Mouse (Mus musculus): ENCODE measurements around the gene Tpbg. TPM values are rescaled to one million over a fixed set of nuclear protein-coding genes. Genes with fewer than 3 reads are reported as not detected.
A peak's percentile ranks its signal among the peaks of the same experiment; 100 is the strongest.

Tpbg gene
- polyA plus RNA-seq, 1 experiment from 2014 or later = 4.4 TPM

DNA sequence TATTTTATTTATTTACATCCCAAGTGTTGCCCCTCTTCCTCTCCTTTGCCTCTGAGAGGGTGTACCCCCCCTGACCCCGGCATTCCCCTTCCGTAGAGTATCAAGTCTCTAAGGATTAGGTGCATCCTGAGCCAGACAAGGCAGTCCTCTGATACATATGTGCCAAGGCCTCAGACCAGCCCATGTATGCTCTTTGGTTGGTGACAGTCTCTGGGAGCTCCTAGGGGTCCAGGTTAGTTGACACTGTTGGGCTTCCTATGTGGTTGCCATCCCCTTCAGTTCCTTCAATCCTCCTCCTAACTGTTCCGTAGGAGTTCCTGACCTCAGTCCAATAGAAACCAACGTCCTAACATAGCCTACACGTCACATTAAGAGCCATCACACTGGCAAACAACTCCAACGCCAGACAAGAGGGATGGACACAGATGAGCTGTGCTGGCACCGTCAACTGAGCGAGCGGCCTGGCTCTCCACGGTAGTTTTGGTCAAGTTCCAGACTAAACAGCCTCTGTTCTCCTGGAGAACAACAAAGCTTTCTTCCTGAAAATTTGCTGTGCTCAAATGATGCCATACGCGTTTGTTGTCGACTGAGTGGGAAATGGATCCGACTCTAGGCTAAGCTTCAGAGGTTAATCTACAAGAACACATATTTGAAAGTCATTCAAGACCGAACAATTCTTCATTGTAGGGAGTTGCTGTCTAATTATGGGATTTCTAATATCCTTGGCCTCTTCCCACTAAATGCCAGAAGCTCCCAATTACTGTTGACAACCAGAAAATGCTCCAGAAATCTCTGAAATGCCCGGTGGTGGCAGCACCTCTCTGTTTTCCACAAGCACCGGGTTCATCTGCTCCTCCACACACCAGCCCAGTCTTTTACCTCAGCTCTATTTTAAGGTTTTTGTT, 6.4 kb upstream of the Tpbg start:
- WGBS = 76% methylated on average over 17 of the region's 17 CpGs
- no peak overlapping the region for H3K4me3 ChIP-seq (ENCODE audit: low read depth, low read length)
- DNase-seq (ENCODE audit: low spot score) = no peak
- no peaks in the 10 kb centered on the region for H3K36me3 ChIP-seq (ENCODE audit: insufficient read depth, low read length)
- TF ChIP-seq EP300 (IDR thresholded peaks at IDR 0.05) = no peak
- TF ChIP-seq CTCF (IDR thresholded peaks at IDR 0.05) = no peak
- H3K4me2 ChIP-seq (replicated peaks; ENCODE audit: low read depth, low read length) = no peak overlapping the region
- H3K27me3 ChIP-seq (replicated peaks; ENCODE audit: insufficient read depth, low read length) = no peaks in the 10 kb centered on the region
- H3K27ac ChIP-seq (ENCODE audit: low read length) = no peak overlapping the region
- no peak overlapping the region for H3K9ac ChIP-seq (replicated peaks; ENCODE audit: low read depth)
- no peaks in the 10 kb centered on the region for H3K4me1 ChIP-seq (ENCODE audit: insufficient read depth, low read depth, low read length)
- no peak for ATAC-seq
- no peaks in the 10 kb centered on the region for H3K9me3 ChIP-seq (ENCODE audit: low read length)

DNA sequence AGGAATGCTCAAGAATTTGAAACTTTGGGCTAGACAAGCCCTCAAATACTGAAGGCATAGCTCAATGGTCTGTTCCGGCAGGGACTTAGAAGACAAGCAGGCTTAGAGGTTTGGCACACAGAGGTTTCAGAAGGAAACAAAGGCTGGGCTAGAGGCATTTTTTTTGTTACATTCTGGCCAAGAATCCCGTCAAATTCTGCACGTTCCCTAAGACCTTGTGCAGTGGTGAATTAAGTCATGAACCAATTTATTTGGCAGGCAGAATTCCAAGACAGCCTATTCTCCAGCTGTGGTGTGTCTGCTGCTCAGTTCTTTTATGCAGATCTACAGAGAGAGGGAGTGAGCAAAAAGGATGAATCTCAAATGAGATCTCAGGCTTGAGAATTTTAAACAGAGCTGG, 2.6 kb upstream of the Tpbg start:
- Histone ChIP-seq H3K9ac (replicated peaks; ENCODE audit: low read depth) (no peak overlapping the region), H3K4me1 (ENCODE audit: insufficient read depth, low read depth, low read length) (no peaks in the 10 kb centered on the region), H3K27ac (ENCODE audit: low read length) (no peak overlapping the region), H3K36me3 (ENCODE audit: insufficient read depth, low read length) (no peaks in the 10 kb centered on the region), H3K9me3 (ENCODE audit: low read length) (no peaks in the 10 kb centered on the region), H3K27me3 (replicated peaks; ENCODE audit: insufficient read depth, low read length) (no peaks in the 10 kb centered on the region), H3K4me3 (ENCODE audit: low read depth, low read length) (no peak overlapping the region), H3K4me2 (replicated peaks; ENCODE audit: low read depth, low read length) (no peak overlapping the region)
- no peak for ATAC-seq
- no peak for DNase-seq (ENCODE audit: low spot score)
- WGBS = 52% methylated on average over 3 of the region's 3 CpGs
- no peak for TF ChIP-seq CTCF (IDR thresholded peaks at IDR 0.05)
- TF ChIP-seq EP300 (IDR thresholded peaks at IDR 0.05) = no peak

DNA sequence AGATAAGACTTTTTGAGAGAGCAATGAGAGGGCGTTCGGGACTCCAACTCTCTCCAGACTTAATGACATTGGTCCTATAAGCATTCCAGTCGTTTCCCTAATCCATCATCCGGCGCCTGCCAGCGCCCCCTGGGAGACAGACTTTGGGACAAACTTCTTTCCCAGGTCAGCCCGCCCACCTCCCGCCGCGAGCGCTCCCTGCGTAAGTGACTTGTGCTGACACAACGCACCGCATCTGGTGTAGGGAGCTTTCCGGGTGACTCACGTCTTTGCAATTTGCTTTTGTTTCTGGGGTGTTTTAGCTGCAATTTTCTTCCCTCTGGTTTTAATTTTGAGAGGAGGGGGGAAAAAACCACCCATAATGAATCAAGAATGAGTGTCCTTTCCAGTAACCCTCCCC, 289 bp upstream of the Tpbg start:
- WGBS = under 1% methylated on average over 16 of the region's 16 CpGs
- H3K27me3 ChIP-seq (replicated peaks; ENCODE audit: insufficient read depth, low read length) = no peaks in the 10 kb centered on the region
- no peak overlapping the region for H3K27ac ChIP-seq (ENCODE audit: low read length)
- no peaks in the 10 kb centered on the region for H3K9me3 ChIP-seq (ENCODE audit: low read length)
- H3K36me3 ChIP-seq (ENCODE audit: insufficient read depth, low read length) = no peaks in the 10 kb centered on the region
- peak overlapping the region; percentile 62 for H3K4me3 ChIP-seq (ENCODE audit: low read depth, low read length)
- H3K9ac ChIP-seq (replicated peaks; ENCODE audit: low read depth) = peak overlapping the region; percentile 44; the same call in 1 of the 2 replicates
- peak; percentile 39 for TF ChIP-seq CTCF (IDR thresholded peaks at IDR 0.05)
- TF ChIP-seq EP300 (IDR thresholded peaks at IDR 0.05) = no peak
- H3K4me2 ChIP-seq (replicated peaks; ENCODE audit: low read depth, low read length) = peak overlapping the region; percentile 99
- DNase-seq (ENCODE audit: low spot score) (peak; percentile 74), ATAC-seq (peak; percentile 58)
- H3K4me1 ChIP-seq (ENCODE audit: insufficient read depth, low read depth, low read length) = no peaks in the 10 kb centered on the region

DNA sequence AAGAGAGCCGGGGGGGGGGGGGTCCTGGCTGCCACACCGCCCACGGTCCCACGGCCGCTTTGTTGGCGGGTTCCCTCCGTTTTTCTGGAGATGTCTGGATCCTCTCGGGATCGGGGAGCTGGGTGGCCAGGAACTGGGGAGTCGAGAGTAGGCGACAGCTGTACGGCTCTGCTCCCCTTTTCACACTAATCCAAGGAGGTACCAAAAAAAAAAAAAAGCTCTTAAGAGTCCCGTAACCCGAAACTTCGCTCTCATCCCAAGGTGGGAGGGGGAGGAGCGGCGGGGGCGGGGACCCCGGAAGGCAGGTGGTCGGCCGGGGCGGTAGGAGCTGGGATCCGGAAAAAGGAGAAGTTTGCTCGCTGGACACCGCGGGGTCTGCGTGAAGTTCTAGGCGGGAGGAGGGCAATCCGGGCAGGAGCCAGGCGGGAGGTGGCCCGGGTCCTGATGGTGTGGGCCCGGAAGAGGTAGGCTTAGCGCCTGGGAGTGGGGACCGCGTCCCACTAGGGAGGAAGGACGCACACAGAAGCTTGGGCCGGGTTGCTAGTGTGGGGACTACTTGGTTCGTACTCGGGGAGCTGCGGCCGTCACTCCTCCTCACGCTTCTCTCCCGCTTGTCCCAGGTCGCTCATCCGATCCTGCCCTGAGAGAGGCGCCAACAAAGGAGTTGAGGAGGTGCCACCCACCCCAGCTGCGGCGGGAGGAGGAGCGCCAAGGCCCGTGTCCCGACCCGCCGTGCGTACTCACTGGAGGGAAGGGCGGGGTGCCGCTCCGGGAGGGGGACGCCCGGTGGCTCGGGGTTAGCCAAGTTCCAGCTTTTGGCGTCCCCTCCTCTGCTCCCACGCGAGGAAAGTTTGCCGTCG, 1.1 kb downstream of the Tpbg start:
- Histone ChIP-seq H3K4me2 (replicated peaks; ENCODE audit: low read depth, low read length) (peak overlapping the region; percentile 99), H3K9me3 (ENCODE audit: low read length) (no peaks in the 10 kb centered on the region), H3K4me3 (ENCODE audit: low read depth, low read length) (peak overlapping the region; percentile 62), H3K36me3 (ENCODE audit: insufficient read depth, low read length) (no peaks in the 10 kb centered on the region), H3K27ac (ENCODE audit: low read length) (no peak overlapping the region), H3K9ac (replicated peaks; ENCODE audit: low read depth) (peak overlapping the region; percentile 44), H3K4me1 (ENCODE audit: insufficient read depth, low read depth, low read length) (no peaks in the 10 kb centered on the region), H3K27me3 (replicated peaks; ENCODE audit: insufficient read depth, low read length) (no peaks in the 10 kb centered on the region)
- DNase-seq (ENCODE audit: low spot score) (peak; percentile 50), ATAC-seq (peak; percentile 64)
- TF ChIP-seq EP300 (IDR thresholded peaks at IDR 0.05) = no peak
- 2% methylated on average over 38 of the region's 65 CpGs for WGBS

DNA sequence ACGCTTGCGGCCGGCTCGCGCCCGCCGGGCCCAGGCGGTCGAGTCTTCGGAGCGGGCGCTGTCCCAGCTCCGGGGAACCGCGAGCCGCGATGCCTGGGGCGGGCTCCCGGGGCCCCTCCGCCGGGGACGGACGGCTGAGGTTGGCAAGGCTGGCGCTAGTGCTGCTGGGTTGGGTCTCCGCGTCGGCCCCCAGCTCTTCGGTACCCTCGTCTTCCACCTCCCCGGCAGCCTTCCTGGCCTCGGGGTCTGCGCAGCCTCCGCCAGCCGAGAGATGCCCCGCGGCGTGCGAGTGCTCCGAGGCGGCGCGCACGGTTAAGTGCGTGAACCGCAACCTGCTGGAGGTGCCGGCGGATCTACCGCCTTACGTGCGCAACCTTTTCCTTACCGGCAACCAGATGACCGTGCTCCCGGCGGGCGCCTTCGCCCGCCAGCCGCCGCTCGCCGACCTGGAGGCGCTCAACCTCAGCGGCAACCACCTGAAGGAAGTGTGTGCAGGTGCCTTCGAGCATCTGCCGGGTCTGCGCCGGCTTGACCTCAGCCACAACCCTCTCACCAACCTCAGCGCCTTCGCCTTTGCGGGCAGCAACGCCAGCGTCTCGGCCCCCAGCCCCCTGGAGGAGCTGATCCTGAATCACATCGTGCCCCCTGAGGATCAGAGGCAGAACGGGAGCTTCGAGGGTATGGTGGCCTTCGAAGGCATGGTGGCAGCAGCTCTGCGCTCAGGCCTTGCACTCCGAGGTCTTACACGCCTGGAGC, 1.9 kb downstream of the Tpbg start:
- Histone ChIP-seq H3K27me3 (replicated peaks; ENCODE audit: insufficient read depth, low read length) (no peaks in the 10 kb centered on the region), H3K27ac (ENCODE audit: low read length) (no peak overlapping the region), H3K4me1 (ENCODE audit: insufficient read depth, low read depth, low read length) (no peaks in the 10 kb centered on the region), H3K4me2 (replicated peaks; ENCODE audit: low read depth, low read length) (peak overlapping the region; percentile 99), H3K9me3 (ENCODE audit: low read length) (no peaks in the 10 kb centered on the region), H3K9ac (replicated peaks; ENCODE audit: low read depth) (peak overlapping the region; percentile 44), H3K36me3 (ENCODE audit: insufficient read depth, low read length) (no peaks in the 10 kb centered on the region), H3K4me3 (ENCODE audit: low read depth, low read length) (peak overlapping the region; percentile 62)
- WGBS = 5% methylated on average over 73 of the region's 80 CpGs
- DNase-seq (ENCODE audit: low spot score) (peak; percentile 13), ATAC-seq (peak; percentile 29)
- TF ChIP-seq CTCF (IDR thresholded peaks at IDR 0.05) = 0 out of 2 replicates have a peak, but pooled peaks have one; percentile 8
- no peak for TF ChIP-seq EP300 (IDR thresholded peaks at IDR 0.05)

DNA sequence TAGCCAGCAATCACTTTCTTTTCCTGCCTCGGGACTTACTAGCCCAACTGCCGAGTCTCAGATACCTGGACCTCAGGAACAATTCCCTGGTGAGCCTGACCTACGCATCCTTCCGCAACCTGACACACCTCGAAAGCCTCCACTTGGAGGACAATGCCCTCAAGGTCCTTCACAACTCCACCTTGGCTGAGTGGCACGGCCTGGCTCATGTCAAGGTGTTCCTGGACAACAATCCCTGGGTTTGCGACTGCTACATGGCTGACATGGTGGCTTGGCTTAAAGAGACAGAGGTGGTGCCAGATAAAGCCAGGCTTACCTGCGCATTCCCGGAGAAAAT, 2.4 kb downstream of the Tpbg start:
- no peak for TF ChIP-seq EP300 (IDR thresholded peaks at IDR 0.05)
- no peak for TF ChIP-seq CTCF (IDR thresholded peaks at IDR 0.05)
- Histone ChIP-seq H3K4me3 (ENCODE audit: low read depth, low read length) (no peak overlapping the region), H3K27ac (ENCODE audit: low read length) (no peak overlapping the region), H3K27me3 (replicated peaks; ENCODE audit: insufficient read depth, low read length) (no peaks in the 10 kb centered on the region), H3K36me3 (ENCODE audit: insufficient read depth, low read length) (no peaks in the 10 kb centered on the region), H3K9ac (replicated peaks; ENCODE audit: low read depth) (no peak overlapping the region), H3K4me2 (replicated peaks; ENCODE audit: low read depth, low read length) (peak overlapping the region; percentile 99), H3K4me1 (ENCODE audit: insufficient read depth, low read depth, low read length) (no peaks in the 10 kb centered on the region), H3K9me3 (ENCODE audit: low read length) (no peaks in the 10 kb centered on the region)
- DNase-seq (ENCODE audit: low spot score) = no peak
- ATAC-seq = no peak
- WGBS = 72% methylated on average over 9 of the region's 9 CpGs

Data from lung, postnatal 0 days (tissue).